Mouse (Mus musculus) thymus, adult 2 months (tissue): Measurements from ENCODE around the gene Oaz2.

Source experiments
- CTCF ChIP-seq: fragments of 200-500 bp; IDR thresholded peaks from 2 replicates; pipeline ENCODE4 v1.5.1; 2012; ENCODE audit warnings: mild to moderate bottlenecking, control low read depth, low read length, moderate library complexity, borderline replicate concordance; ENCODE audit not compliant: control insufficient read depth, poor library complexity, insufficient read depth; ENCODE audit errors: extremely low read depth
- POLR2A ChIP-seq: fragments of 200-500 bp; IDR thresholded peaks from 2 replicates; pipeline ENCODE4 v1.6.1; 2012; ENCODE audit warnings: mild to moderate bottlenecking, low read length, control low read depth, moderate library complexity; ENCODE audit not compliant: control insufficient read depth, poor library complexity, insufficient read depth; ENCODE audit errors: extremely low read depth

GRCm38 (mm10) chr9:65648730-65649129 is 19.1 kb upstream of the Oaz2 start:
- TF ChIP-seq CTCF (no peak), POLR2A (no peak)
